Mouse (Mus musculus): ENCODE results near the gene Lemd2. TPM values are rescaled to one million over a fixed set of nuclear protein-coding genes. Genes with fewer than 3 reads are reported as not detected.

Lemd2 gene
- total RNA-seq (2018; cell fraction: chromatin; rRNA removed) = 100 to 1,000 TPM in 20 of 26 experiments, 10 to 100 TPM in 6; 46.6 to 230 (median 141) TPM
- total RNA-seq (2018; cell fraction: cytosol; rRNA removed) = 10 to 100 TPM; 19.5 to 49.6 (median 31.5) TPM
- 100 to 1,000 TPM in 8 of 26 experiments, 10 to 100 TPM in 18; 55.5 to 127 (median 91.5) TPM for total RNA-seq (2018; cell fraction: nucleus; rRNA removed)
- 18.9 to 36.2 TPM (median 32.4 TPM) in 3 replicates for polyA plus RNA-seq (2018)

GRCm38 (mm10) chr17:27204075-27204909, at the start of gene Lemd2:
Lemd2 (minus strand) TSS chr17:27204469.
- Histone ChIP-seq H3K36me3 (ENCODE audit: inconsistent target) (peaks cover 13% of the 10 kb centered on the region), H3K79me2 (ENCODE audit: inconsistent target) (peaks cover 26% of the 10 kb centered on the region), H3K27ac (peak within 1 kb of the TSS; percentile 60), H3K4me3 (ENCODE audit: inconsistent target) (peak within 1 kb of the TSS; percentile 52)
- 5% methylated on average over 78 of the region's 97 CpGs for WGBS (ENCODE audit: missing documents)

- H3K4me3 ChIP-seq (ENCODE audit: inconsistent target) = no peak overlapping the region
- H3K36me3 ChIP-seq (ENCODE audit: inconsistent target) = no peaks in the 10 kb centered on the region
- 69% methylated on average over 6 of the region's 6 CpGs for WGBS (ENCODE audit: missing documents)
- no peak overlapping the region for H3K27ac ChIP-seq
- no peaks in the 10 kb centered on the region for H3K79me2 ChIP-seq (ENCODE audit: inconsistent target)
Observed at GRCm38 (mm10) chr17:27251150-27251549, 46.9 kb upstream of the Lemd2 start.

- Histone ChIP-seq H3K4me3 (ENCODE audit: inconsistent target) (no peak overlapping the region), H3K36me3 (ENCODE audit: inconsistent target) (no peaks in the 10 kb centered on the region), H3K79me2 (ENCODE audit: inconsistent target) (no peaks in the 10 kb centered on the region), H3K27ac (no peak overlapping the region)
- WGBS (ENCODE audit: missing documents) = 80% methylated on average over 4 of the region's 4 CpGs
Observed at GRCm38 (mm10) chr17:27250461-27250860, 46.2 kb upstream of the Lemd2 start.

GRCm38 (mm10) chr17:27249073-27249472, 44.8 kb upstream of the Lemd2 start:
- no peaks in the 10 kb centered on the region for H3K36me3 ChIP-seq (ENCODE audit: inconsistent target)
- H3K4me3 ChIP-seq (ENCODE audit: inconsistent target) = no peak overlapping the region
- WGBS (ENCODE audit: missing documents) = 92% methylated on average over 3 of the region's 3 CpGs
- H3K79me2 ChIP-seq (ENCODE audit: inconsistent target) = no peaks in the 10 kb centered on the region
- no peak overlapping the region for H3K27ac ChIP-seq

- no peaks in the 10 kb centered on the region for H3K36me3 ChIP-seq (ENCODE audit: inconsistent target)
- H3K4me3 ChIP-seq (ENCODE audit: inconsistent target) = no peak overlapping the region
- no peaks in the 10 kb centered on the region for H3K79me2 ChIP-seq (ENCODE audit: inconsistent target)
- WGBS (ENCODE audit: missing documents) = 98% methylated on average over 4 of the region's 6 CpGs
- H3K27ac ChIP-seq = no peak overlapping the region
Observed at GRCm38 (mm10) chr17:27247680-27248386, 43.6 kb upstream of the Lemd2 start.

GRCm38 (mm10) chr17:27245851-27246381, 41.6 kb upstream of the Lemd2 start:
- Histone ChIP-seq H3K36me3 (ENCODE audit: inconsistent target) (no peaks in the 10 kb centered on the region), H3K4me3 (ENCODE audit: inconsistent target) (no peak overlapping the region), H3K79me2 (ENCODE audit: inconsistent target) (no peaks in the 10 kb centered on the region), H3K27ac (no peak overlapping the region)
- WGBS (ENCODE audit: missing documents) = 67% methylated on average over 10 of the region's 10 CpGs

- 85% methylated on average over 4 of the region's 4 CpGs for WGBS (ENCODE audit: missing documents)
- H3K79me2 ChIP-seq (ENCODE audit: inconsistent target) = no peaks in the 10 kb centered on the region
- H3K4me3 ChIP-seq (ENCODE audit: inconsistent target) = no peak overlapping the region
- no peaks in the 10 kb centered on the region for H3K36me3 ChIP-seq (ENCODE audit: inconsistent target)
- H3K27ac ChIP-seq = no peak overlapping the region
Observed at GRCm38 (mm10) chr17:27244912-27245311, 40.6 kb upstream of the Lemd2 start.

GRCm38 (mm10) chr17:27242194-27243189, 38.2 kb upstream of the Lemd2 start:
- Histone ChIP-seq H3K79me2 (ENCODE audit: inconsistent target) (no peaks in the 10 kb centered on the region), H3K27ac (peak overlapping the region; percentile 29), H3K4me3 (ENCODE audit: inconsistent target) (no peak overlapping the region), H3K36me3 (ENCODE audit: inconsistent target) (no peaks in the 10 kb centered on the region)
- 9% methylated on average over 13 of the region's 18 CpGs for whole genome bisulfite sequencing (ENCODE audit: missing documents)

GRCm38 (mm10) chr17:27240556-27241457, 36.5 kb upstream of the Lemd2 start:
- H3K79me2 ChIP-seq (ENCODE audit: inconsistent target) = no peaks in the 10 kb centered on the region
- H3K36me3 ChIP-seq (ENCODE audit: inconsistent target) = no peaks in the 10 kb centered on the region
- H3K27ac ChIP-seq = no peak overlapping the region
- no peak overlapping the region for H3K4me3 ChIP-seq (ENCODE audit: inconsistent target)
- 60% methylated on average over 15 of the region's 15 CpGs for WGBS (ENCODE audit: missing documents)

- no peaks in the 10 kb centered on the region for H3K36me3 ChIP-seq (ENCODE audit: inconsistent target)
- no peaks in the 10 kb centered on the region for H3K79me2 ChIP-seq (ENCODE audit: inconsistent target)
- WGBS (ENCODE audit: missing documents) = 96% methylated on average over 5 of the region's 5 CpGs
- H3K27ac ChIP-seq = no peak overlapping the region
- no peak overlapping the region for H3K4me3 ChIP-seq (ENCODE audit: inconsistent target)
Observed at GRCm38 (mm10) chr17:27239941-27240340, 35.7 kb upstream of the Lemd2 start.

- Histone ChIP-seq H3K79me2 (ENCODE audit: inconsistent target) (no peaks in the 10 kb centered on the region), H3K36me3 (ENCODE audit: inconsistent target) (no peaks in the 10 kb centered on the region), H3K4me3 (ENCODE audit: inconsistent target) (no peak overlapping the region), H3K27ac (no peak overlapping the region)
- 90% methylated on average over 8 of the region's 8 CpGs for WGBS (ENCODE audit: missing documents)
Observed at GRCm38 (mm10) chr17:27238637-27239036, 34.4 kb upstream of the Lemd2 start.

- Histone ChIP-seq H3K36me3 (ENCODE audit: inconsistent target) (no peaks in the 10 kb centered on the region), H3K79me2 (ENCODE audit: inconsistent target) (no peaks in the 10 kb centered on the region), H3K27ac (no peak overlapping the region), H3K4me3 (ENCODE audit: inconsistent target) (no peak overlapping the region)
- WGBS (ENCODE audit: missing documents) = 89% methylated on average over 8 of the region's 8 CpGs
Observed at GRCm38 (mm10) chr17:27237731-27238130, 33.5 kb upstream of the Lemd2 start.

- H3K4me3 ChIP-seq (ENCODE audit: inconsistent target) = no peak overlapping the region
- H3K36me3 ChIP-seq (ENCODE audit: inconsistent target) = no peaks in the 10 kb centered on the region
- no peak overlapping the region for H3K27ac ChIP-seq
- H3K79me2 ChIP-seq (ENCODE audit: inconsistent target) = no peaks in the 10 kb centered on the region
- 87% methylated on average over 7 of the region's 7 CpGs for WGBS (ENCODE audit: missing documents)
Observed at GRCm38 (mm10) chr17:27233298-27233697, 29.0 kb upstream of the Lemd2 start.

All from macrophage (primary cell).